Mouse (Mus musculus): Measurements from ENCODE around the gene Atmin.

DNA sequence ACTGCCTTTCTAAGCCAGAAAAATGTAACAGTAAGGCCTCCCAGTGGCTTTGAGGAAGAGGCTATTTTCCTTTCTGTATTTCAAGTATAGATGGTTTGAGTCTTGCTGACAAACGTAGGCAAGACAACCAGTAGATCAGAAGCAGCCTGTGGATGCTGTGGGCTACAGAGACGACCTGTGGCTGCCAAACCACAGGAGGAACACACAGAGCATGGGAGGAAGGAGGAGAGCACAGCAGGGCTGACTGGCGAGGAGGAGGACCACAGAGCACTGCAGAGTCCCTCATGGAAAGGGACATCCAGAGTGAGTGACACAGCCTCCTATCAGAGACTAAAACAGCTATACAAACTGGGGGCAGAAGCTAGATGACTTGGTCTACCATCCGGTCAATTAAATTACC, 37.9 kb upstream of the Atmin start:
- TF ChIP-seq POLR2A (IDR thresholded peaks at IDR 0.05; ENCODE audit: insufficient read length, low read depth): no peak
- no peak for TF ChIP-seq REST (IDR thresholded peaks at IDR 0.05; ENCODE audit: insufficient read depth, insufficient read length)
- no peak for TF ChIP-seq MYOD1 (IDR thresholded peaks at IDR 0.05; ENCODE audit: control insufficient read depth in 1 of 3, insufficient read length in 2 of 3, low read depth in 2 of 3)
- TF ChIP-seq MAX (IDR thresholded peaks at IDR 0.05; ENCODE audit: low read depth): no peak
- TF ChIP-seq USF1 (IDR thresholded peaks at IDR 0.05; ENCODE audit: low read depth): no peak
- no peak for TF ChIP-seq TCF12 (IDR thresholded peaks at IDR 0.05; ENCODE audit: insufficient read depth, poor library complexity, severe bottlenecking)

Data from myocyte (in vitro differentiated cells).